Mouse (Mus musculus) macrophage (primary cell): ENCODE measurements around the gene Dydc2. TPM values are rescaled to one million over a fixed set of nuclear protein-coding genes. Genes with fewer than 3 reads are reported as not detected.
"Not testable (repeated sequence)": the region's sequence is repeated elsewhere in the genome, so short reads cannot be mapped to it uniquely, and the experiment has no call there.

Source experiments
- H3K27ac ChIP-seq: fragments of 350-480 bp; formaldehyde crosslinking; 2 replicates; pipeline ENCODE4 v1.9.0; 2021
- H3K36me3 ChIP-seq: fragments of 350-480 bp; formaldehyde crosslinking; 2 replicates; pipeline ENCODE4 v1.9.0; 2021; ENCODE audit errors: inconsistent target
- H3K4me3 ChIP-seq: fragments of 350-480 bp; formaldehyde crosslinking; 2 replicates; pipeline ENCODE4 v1.9.0; 2021; ENCODE audit errors: inconsistent target
- H3K79me2 ChIP-seq: fragments of 350-480 bp; formaldehyde crosslinking; 2 replicates; pipeline ENCODE4 v1.9.0; 2021; ENCODE audit errors: inconsistent target
- WGBS: methylation state at CpG from one replicate; pipeline ENCODE4 v1.1.7; 2026; ENCODE audit warnings: inconsistent platforms; ENCODE audit not compliant: missing documents; 5-methylcytosine and 5-hydroxymethylcytosine counted together
- polyA plus RNA-seq: library from polyadenylated mRNA; stranded (reverse); fragments of 250-400 nt; gene quantifications from 3 replicates; pipeline ENCODE4 v1.2.4, GENCODE M21; 2018; ENCODE audit warnings: inconsistent platforms

Gene Dydc2
- polyA plus RNA-seq, 1 experiment from 2014 or later: not detected

DNA sequence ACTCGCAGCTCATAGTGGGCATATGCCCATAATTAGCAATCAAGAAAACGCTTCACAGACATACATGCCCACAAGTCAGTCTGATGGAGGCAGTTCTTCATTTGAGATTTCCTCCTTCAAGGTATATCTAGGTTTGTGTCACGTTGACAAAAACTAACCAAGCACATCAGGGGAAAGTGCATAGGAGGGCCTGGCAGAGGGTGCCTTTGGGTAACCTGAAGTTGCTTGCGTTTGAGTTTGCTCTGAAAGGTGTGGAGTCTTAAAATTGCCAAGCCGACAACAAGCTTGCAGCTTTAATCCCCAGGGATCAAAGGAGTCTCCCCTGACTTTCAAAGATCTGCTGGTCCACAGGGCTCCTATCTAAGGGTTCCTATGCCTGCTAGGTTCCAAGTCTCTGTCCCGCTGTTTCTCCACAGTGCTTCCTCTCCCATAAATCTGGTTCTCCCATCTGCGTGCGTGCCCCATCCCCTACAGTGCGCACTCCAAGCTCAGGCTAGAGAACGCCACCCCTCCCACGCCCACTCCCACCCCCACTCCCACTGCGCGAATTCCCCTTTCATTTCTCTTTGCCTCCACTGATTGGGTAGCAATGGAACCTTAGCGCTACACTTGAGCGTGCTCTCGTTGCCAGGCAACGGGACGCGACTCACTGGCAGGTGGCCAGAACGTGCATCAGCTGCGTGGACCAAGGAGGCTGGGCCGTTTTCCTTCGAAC, 3.4 kb upstream of the Dydc2 start, which contains the start of gene Dydc1:
TSS of gene Dydc1 (plus strand) at position 683 of the 715 bp plus-strand sequence.
- H3K79me2 ChIP-seq: no peaks in the 10 kb centered on the region
- no peaks in the 10 kb centered on the region for H3K36me3 ChIP-seq
- H3K27ac ChIP-seq: no peak within 1 kb of the TSS
- WGBS: 11% methylated on average over 23 of the region's 23 CpGs
- H3K4me3 ChIP-seq: no peak within 1 kb of the TSS

DNA sequence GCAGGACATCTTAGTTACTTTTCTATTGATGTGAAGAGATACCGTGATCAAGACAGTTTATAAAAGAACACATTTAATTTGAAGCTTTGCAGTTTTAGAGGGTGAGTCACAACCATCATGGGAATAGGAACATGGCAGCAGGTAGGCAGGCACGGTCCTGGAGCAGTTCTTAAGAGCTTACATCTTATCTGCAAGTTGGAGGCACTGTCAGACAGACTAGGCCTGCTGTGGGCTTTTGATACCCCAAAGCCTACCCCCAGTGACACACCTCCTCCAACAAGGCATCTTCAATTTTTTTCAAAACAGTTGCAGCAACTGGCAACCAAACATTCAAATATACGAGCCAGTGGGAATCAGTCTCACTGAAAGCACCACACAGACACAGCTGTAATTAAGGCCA, 1.3 kb upstream of the Dydc2 start:
- WGBS: 70% methylated on average over 3 of the region's 3 CpGs
- Histone ChIP-seq H3K4me3 (no peak overlapping the region), H3K27ac (no peak overlapping the region), H3K36me3 (no peaks in the 10 kb centered on the region), H3K79me2 (no peaks in the 10 kb centered on the region)

DNA sequence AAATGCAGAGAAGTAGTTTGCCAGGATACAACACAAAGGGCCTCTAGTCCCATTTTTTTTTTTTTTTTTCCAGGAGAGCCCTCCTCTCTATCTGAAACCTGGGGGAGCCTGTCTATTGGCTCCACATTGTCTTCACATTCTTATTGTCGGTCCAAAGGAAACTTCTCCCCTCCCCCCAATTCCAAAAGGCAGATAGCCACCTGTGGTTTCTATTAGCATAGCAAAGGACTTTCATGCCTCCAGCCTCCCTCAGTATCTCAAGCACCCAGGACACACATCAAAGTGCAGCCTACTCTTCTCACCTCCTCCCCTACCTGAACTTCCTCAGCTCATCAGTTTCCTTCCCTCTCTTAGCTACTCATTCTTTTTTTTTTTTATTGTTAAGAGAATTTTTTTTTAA, 2.6 kb downstream of the Dydc2 start:
- no peak overlapping the region for H3K27ac ChIP-seq
- WGBS: 70% methylated on average over 1 of the region's 1 CpGs
- H3K4me3 ChIP-seq: no peak overlapping the region
- no peaks in the 10 kb centered on the region for H3K36me3 ChIP-seq
- H3K79me2 ChIP-seq: no peaks in the 10 kb centered on the region

DNA sequence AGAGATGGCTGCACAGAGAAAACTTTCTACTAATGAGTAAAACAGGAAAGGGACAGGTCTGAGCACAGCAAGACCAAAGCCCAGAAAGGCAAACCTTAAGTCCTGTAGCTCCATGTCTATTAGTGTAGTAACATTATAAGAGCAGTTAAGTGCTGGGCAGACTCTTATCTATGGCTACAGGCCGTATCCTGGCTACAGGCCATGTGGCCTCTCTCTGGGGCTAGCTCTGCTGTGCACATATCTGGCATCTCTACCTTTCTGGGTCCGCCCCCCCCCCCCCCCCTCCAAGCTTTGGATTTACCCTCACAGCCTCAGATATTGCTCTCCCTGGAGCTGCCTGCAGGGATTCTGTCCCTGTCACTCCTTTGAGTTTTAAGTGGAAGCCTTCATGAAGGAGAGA, 3.8 kb downstream of the Dydc2 start:
- WGBS: 40% methylated on average over 1 of the region's 2 CpGs

DNA sequence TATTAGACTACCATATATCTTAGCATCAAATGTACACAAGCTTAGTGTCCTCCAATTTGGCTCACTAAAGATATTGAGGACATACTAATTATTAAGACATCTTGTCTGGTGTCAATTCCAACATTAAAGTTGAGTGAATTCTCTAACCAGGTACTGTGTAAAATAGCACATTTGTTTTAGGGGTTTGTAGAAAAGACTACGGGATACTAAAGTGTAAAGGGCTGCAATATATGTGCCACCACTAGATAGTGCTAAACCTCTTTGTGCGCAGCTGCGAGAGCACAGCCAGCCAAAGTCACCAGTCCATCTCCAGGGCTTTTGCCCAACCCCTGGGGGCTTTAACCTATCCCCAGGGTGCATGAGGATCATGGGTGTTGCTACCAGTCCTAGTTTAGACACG, 15.8 kb downstream of the Dydc2 start:
- not testable (repeated sequence) for H3K27ac ChIP-seq, H3K4me3 ChIP-seq, H3K79me2 ChIP-seq, H3K36me3 ChIP-seq
- WGBS: 22% methylated on average over 1 of the region's 4 CpGs

More for the DNA sequence above, 3.8 kb downstream of the Dydc2 start:
- no peaks in the 10 kb centered on the region for H3K79me2 ChIP-seq
- H3K4me3 ChIP-seq: no peak overlapping the region
- no peak overlapping the region for H3K27ac ChIP-seq
- no peaks in the 10 kb centered on the region for H3K36me3 ChIP-seq

DNA sequence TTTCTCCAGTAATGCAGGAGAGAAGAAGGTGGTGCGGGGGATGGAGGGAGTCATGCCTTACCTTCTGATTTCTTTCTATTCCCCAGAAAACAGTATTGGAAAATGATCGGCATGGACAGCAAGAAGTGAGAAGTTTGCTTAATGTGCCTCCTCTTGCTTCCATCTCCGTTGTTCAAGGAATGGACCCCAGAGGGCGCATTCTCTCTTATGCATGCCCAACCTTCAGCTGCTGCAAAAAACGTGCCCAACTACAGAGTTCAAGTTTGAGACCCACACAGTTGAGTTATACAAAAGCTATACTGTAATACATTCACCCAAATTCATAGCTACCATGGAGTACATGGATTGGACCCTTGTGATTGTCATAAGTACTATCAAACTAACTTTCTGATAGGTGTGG, 16.5 kb downstream of the Dydc2 start:
- no peaks in the 10 kb centered on the region for H3K79me2 ChIP-seq
- no peak overlapping the region for H3K27ac ChIP-seq
- no peaks in the 10 kb centered on the region for H3K36me3 ChIP-seq
- no peak overlapping the region for H3K4me3 ChIP-seq
- 68% methylated on average over 4 of the region's 5 CpGs for WGBS

DNA sequence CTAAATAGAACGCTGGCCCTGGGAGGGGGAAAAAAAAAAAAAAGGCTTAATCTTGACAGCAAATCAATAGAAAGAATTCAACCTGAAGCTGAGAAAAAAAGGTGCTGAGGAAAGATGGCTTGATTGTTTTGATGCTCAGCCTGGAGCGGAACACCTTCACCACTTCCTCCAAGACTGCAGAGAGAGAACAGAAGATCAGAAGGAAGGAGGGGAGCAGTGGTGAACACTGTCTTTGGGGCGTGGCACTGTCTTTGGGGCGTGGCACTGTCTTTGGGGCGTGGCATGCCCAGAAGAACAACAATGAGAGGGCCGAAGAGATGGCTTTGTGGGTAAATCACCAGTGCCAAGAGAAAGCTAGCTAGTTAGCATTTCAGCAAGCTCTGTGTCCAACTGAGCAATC, 18.5 kb downstream of the Dydc2 start:
- Histone ChIP-seq H3K36me3 (no peaks in the 10 kb centered on the region), H3K4me3 (no peak overlapping the region), H3K79me2 (no peaks in the 10 kb centered on the region), H3K27ac (no peak overlapping the region)
- 87% methylated on average over 6 of the region's 6 CpGs for WGBS

DNA sequence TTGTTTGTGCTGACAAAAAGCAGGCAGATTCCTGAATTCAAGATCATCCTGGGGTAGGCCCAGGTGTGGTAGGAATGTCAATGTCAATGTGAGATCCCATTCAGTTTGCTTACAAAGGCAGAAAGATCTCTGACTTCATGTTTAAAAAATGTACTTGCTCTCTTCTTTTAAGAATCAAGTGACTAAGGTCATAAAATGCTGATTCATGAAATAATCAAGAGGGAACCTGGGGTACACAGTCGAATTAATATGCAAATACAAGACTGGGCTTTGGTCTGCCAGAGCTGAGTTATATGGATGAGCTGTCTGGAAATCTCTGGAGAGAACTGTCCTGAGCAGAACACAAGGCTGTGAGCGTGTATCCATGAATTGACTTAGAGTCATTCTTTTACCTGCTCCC, 21.6 kb downstream of the Dydc2 start:
- 92% methylated on average over 2 of the region's 2 CpGs for WGBS
- Histone ChIP-seq H3K79me2 (no peaks in the 10 kb centered on the region), H3K4me3 (no peak overlapping the region), H3K27ac (no peak overlapping the region), H3K36me3 (no peaks in the 10 kb centered on the region)

DNA sequence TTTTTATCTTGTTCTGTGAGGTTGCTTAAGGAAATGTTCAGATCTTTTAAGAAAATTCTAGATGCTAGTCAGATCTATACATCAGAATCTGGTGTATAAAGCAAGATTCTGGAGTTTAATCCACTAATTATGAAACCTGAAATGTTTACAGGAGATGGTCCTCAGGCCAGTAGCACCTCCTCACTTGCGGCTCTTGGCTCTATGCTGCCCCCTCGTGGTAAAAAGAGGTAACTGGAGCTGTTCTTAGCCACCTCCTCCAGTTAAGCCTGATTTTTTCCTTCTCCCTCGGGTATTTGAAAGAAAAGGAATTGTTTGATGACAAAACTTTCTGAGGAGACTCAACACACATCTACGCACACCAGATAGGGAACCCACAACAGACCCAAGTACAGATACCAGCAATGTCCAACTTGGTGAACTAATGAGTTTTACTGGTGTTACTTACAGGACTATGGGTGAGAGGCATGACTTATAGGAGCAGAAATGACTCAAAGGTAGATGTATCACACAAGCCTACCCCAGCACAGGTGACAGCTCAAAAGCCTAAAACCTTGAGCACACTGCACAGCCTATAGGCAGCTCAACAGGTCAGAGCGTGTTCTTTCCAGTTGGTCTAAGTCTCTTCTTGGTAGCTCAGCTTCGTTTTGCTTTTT, 33.7 kb downstream of the Dydc2 start:
- H3K4me3 ChIP-seq: no peak overlapping the region
- WGBS: 35% methylated on average over 6 of the region's 6 CpGs
- H3K36me3 ChIP-seq: no peaks in the 10 kb centered on the region
- no peaks in the 10 kb centered on the region for H3K79me2 ChIP-seq
- no peak overlapping the region for H3K27ac ChIP-seq

DNA sequence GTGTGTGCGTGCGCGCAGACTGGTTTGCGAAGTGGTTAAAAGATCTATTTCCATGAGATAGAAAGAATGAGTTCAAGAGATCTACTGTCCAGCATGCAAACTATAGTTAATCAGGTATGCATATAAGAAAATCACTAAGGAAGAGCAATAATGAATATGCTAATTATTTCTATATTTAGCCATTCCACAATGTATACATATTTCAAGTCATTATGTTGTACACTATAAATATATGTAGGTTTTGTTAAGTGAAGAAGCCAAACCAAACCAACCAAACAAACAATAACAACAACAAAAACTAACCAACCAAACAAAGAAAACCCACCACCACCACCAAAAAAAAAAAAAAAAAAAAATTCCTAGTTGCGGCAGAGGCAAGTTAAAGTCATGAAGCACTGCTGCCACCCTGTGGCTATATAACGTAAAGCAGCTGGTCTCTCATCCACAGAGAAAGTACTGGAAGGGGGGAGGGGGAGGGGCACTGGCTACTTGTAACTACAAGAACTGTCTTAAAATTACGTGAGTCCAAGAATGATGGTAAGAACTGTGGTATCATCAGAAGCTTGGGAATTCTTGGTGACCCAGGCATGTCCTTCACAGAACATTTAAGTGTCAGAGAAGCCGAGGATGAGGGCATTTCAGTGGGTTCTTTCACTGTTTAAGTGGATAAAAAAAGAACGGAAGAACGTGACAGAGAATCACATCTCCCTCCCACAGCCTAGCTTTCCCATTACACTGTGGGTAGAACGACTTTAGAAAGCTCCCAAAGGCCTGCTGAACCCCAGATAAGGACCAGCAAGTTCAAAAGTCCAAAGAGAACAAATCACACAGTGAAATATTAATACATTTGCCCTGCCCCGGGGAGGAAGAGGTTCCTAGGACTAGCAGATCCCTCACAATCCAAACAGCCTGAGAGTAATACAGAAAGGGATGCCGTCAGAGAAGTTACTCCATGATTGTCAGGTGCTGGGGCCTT, 35.6 kb downstream of the Dydc2 start:
- no peaks in the 10 kb centered on the region for H3K79me2 ChIP-seq
- H3K36me3 ChIP-seq: no peaks in the 10 kb centered on the region
- H3K4me3 ChIP-seq: no peak overlapping the region
- no peak overlapping the region for H3K27ac ChIP-seq
- WGBS: 62% methylated on average over 10 of the region's 13 CpGs

DNA sequence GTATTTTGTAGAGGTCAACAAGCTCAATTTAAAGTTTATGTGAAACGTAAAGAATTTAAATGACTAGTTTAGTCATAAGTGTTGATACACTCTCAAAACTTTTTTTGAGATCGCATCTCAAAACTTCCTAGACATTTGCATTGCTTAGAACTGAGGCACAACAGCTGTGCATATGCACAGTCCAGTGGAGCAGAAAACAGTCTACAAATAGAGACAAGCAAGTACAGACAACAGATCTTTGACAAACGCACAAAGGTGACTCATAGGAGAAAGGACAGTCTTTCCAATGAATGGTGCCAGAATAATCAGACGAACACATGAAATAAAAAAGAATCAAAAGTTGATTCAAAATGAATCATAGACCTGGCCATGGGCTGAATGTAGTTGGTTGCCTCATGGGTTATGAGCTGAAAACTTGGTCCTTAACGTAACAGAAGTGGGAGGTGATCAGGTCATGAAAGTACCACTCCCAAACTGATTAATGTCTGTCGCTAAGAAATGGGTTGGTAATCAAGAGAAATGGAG, 38.0 kb downstream of the Dydc2 start:
- H3K36me3 ChIP-seq: no peaks in the 10 kb centered on the region
- no peak overlapping the region for H3K4me3 ChIP-seq
- H3K79me2 ChIP-seq: no peaks in the 10 kb centered on the region
- H3K27ac ChIP-seq: no peak overlapping the region
- WGBS: 97% methylated on average over 6 of the region's 6 CpGs

DNA sequence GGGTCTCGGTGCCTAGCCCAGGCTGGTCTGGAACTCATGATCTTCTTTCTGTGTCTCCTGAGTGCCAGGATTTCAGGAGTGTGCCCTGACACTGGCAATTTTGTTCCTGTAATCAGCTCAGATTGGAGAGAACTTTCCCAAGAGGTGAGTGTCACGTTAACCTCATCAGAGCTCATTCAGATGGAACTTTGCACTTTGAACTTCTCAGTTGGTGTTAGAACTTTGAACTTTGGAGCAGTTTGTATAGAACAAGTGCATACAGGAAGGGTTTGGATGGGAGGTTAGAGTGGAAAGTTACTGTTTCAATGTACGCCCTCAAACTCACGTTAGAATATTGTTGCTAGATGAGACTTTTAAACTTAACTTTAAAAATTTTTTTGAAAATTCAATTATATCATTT, 39.7 kb downstream of the Dydc2 start:
- no peaks in the 10 kb centered on the region for H3K36me3 ChIP-seq
- no peak overlapping the region for H3K27ac ChIP-seq
- no peak overlapping the region for H3K4me3 ChIP-seq
- H3K79me2 ChIP-seq: no peaks in the 10 kb centered on the region
- WGBS: 95% methylated on average over 4 of the region's 4 CpGs

DNA sequence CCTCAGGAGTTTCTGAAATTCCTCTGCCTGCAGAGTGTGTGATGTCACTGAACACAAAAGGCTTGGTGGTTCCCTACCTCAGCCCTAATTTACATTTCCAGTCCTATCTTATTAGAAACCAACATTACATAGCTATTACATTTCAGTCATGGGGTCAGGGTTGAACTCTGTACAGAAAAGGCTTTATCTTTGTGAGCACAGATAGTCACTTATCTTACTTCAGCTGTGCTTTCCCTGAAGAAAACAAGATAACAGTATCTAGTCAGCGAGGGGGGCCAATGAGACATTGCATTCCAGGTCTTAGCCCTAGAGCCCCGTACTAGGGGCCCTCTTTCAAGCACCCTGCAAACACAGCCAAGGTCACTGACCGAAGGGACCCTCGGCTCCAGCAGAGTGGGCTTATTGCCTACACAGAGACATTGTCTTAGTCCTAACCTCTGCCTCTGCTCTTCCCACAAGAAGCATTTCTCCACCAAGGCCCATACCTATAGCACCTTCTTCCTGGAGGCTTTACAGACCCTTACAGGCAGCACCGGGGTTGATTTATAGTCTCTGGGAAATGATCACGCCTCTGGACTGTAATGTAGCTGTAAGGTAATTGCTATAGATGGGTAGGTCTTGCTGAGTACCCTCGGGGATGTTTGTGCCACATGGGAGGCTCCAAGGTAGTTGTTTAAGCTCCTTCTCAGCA, 43.3 kb downstream of the Dydc2 start:
- Histone ChIP-seq H3K4me3 (no peak overlapping the region), H3K27ac (no peak overlapping the region), H3K36me3 (no peaks in the 10 kb centered on the region), H3K79me2 (no peaks in the 10 kb centered on the region)
- WGBS: 85% methylated on average over 5 of the region's 7 CpGs

DNA sequence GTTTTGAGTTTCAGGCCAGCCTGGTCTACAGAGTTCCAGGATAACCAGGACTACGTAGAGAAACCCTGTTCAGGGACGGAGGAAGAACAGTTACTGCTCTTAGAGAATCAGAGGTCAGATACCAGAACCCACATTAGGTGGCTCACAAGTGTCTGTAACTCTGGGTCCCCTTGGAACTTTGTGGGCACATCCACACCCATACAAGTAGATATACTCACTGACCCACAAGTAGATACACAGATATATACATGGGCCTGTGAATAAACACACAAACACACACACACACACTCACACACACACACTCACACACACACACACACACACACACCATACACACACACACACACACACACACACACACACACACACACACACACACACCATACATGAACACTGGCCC, 43.9 kb downstream of the Dydc2 start:
- WGBS: 94% methylated on average over 2 of the region's 2 CpGs
- no peak overlapping the region for H3K27ac ChIP-seq

More for the DNA sequence above, 43.9 kb downstream of the Dydc2 start:
- H3K36me3 ChIP-seq: no peaks in the 10 kb centered on the region
- H3K79me2 ChIP-seq: no peaks in the 10 kb centered on the region
- H3K4me3 ChIP-seq: no peak overlapping the region
